Mouse (Mus musculus): ENCODE measurements around the gene Alg9.
"Not testable (repeated sequence)": the region's sequence is repeated elsewhere in the genome, so short reads cannot be mapped to it uniquely, and the experiment has no call there.

Alg9 gene

DNA sequence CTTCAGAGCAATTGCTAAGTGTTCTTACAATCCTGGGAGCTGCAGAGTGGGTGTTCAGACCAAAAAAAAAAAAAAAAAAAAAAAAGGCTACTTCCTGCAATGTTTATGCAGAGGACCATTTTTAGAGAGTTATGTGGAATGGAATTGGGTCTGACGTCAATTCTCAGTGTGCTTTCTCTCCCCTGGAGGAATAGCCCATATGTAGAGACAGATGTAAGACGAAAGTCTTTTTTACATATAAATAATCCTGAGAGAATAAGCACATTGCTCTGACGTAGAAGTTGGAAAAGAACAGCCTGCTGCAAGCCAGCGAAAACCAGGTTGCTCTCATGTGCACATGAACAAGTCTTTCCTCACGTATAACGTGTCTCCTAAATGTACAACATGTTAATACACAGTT is 44.9 kb downstream of the Alg9 start:
- no peak for DNase-seq

DNA sequence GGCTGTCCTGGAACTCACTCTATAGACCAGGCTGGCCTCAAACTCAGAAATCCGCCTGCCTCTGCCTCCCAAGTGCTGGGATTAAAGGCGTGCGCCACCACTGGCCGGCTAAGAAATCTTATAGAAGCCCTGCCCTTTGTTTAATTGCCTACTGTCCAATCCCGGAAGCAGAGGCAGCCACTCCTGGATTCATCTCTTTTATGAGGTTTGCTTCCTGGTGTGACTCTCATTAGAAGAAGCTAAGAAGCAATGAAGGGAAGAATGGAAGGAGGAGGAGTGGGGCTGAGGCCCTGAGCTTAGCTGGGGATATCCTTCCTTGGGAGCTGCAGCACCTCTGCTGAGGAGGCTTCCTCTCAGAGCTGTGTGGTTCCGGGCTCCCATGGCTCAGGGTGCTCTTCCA is 46.8 kb downstream of the Alg9 start:
- DNase-seq, result no peak

- no peak for DNase-seq
Observed at GRCm38 (mm10) chr9:50822216-50822615, 47.4 kb downstream of the Alg9 start.

DNA sequence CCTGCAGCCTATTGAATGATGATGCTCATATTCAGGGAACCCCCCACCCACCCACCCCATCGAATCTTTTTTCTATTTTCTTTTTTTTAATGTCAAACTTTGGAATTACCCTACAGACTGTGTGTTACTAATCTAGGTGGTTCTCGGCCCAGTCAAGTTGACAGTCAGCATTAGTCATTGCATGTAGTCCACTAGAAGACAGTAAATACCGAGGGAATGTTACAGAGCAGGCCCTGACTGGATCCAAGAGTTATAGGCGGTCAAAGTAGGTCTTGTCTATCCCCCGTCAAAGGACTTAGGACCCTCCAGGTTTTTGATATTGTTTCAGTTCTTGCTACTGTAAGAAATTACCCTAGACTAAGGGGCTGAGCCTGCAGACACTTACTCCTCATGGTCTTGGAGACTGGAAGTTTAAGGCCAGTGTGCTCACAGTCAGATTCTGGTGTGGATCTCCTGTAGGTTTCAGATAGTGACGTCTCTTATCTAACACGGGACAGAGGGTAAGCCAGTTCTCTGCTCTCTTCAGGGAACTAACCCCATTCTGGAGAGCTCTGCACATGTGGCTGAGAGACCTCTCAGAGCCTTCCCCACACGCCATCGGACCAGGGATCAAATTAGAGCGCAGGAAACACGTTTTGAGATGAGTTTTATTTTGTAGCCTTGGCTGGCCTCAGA is 49.1 kb downstream of the Alg9 start:
- DNase-seq, result no peak

- DNase-seq, result no peak
Observed at GRCm38 (mm10) chr9:50831514-50831913, 56.7 kb downstream of the Alg9 start.

- DNase-seq, result no peak
Observed at GRCm38 (mm10) chr9:50832162-50832561, 57.3 kb downstream of the Alg9 start.

- not testable (repeated sequence) for DNase-seq
Observed at GRCm38 (mm10) chr9:50832582-50832981, 57.8 kb downstream of the Alg9 start.

DNA sequence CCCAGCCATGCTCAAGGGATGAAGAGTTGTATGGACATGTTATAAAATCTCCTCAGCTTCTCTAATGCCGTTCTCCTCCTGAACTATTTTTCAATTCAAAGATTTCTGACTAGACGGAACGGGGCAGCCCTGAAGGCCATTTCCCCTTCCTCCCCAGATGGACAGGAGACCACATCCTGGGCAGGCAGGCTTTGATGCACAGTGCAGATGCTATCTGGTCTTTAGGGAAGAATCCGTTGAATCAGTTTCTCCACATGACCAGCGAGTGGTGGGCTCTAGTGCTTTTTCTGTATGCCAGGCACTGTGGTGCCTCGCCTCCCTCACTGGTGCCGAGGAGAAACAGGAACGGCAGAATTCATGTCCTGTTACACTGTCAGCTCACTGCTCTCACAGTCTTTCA is 59.0 kb downstream of the Alg9 start:
- DNase-seq, result no peak

DNA sequence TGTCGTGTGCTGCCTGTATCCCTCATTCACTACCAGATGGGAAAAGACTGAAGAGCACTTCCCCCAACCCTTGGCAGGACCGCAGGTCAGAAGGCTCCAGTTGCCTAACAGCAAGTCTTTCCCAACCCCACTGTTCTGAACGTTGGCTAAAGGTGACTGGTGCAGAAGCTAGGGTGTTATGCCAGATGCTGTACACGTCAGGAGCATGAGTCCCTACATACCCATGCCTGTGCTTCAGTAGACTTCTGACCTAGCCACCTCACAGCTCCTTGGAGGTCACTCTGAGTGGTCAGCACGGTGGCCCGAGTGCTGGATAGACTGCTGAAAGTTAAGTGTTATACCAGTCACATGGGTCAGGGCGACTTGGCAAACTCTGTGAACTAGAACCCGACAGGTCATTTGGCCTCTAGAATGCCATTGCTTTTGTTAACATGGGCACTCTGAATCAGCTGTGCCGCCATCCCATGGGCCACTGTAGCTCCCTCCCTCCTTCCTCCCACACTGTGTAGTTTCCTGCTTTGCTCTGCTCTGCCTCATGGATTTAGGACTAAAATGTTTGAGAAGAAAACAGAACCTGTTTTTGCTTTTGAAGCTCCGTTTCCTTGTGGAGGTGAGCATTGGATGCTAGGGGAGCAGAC is 60.4 kb downstream of the Alg9 start:
- no peak for DNase-seq

- no peak for DNase-seq
Observed at GRCm38 (mm10) chr9:50836097-50836496, 61.3 kb downstream of the Alg9 start.

DNA sequence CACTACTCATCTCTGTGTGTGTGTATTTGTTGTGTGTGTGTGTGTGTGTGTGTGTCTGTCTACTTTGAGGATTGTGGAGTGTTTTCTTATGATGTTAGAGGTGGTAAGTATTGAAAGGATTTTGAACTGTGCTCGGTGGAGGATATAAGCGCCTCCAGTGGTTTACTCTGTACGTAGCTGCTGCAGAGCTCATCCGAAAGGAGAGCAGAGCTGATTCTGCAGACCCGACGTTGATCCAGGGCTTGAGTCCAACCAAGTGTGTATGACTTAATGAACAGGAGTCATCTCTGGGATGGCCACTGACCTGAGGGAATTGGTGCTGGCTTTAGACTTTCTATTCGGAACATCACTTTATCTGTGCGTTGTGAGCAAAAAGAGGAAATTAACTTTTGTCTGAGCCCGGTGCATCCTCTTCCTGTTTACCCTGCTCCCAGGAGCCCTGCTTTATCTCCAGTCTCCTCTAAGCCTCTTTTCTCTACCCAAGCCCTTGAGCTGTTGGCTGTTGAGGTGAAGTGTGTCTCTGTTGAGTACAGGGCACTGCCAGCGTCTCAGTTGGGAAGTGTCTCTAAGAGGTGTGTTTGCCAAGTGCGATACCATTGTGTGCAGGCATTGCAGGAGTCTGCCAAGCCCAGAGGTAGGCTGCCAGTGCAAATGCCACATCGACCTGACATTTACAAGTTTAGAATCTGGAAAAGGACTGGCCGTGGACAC is 66.4 kb downstream of the Alg9 start:
- peak; percentile 71 for DNase-seq

DNA sequence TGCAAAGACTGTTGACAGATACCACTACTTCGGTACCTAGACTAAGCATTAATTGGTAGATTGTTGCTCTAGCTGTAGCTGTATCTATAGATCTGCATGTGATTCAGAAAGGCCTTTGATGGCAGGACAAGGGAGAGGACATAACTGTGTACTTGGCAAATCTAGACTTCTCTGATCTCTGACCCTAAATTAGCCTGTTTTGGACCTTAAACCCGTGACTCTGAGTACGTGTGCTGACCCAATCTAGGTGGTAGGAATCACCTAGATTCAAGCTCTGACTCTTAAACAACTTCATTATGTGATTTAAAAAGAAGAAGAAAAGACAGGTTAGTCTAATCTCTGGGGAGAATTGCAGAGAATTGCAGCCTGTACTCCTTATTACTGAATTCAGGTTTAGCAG is 70.3 kb downstream of the Alg9 start, which contains the start of gene Ppp2r1b:
Gene Ppp2r1b (plus strand): TSS at position 221 of the 400 bp plus-strand sequence.
- no peak for DNase-seq

DNA sequence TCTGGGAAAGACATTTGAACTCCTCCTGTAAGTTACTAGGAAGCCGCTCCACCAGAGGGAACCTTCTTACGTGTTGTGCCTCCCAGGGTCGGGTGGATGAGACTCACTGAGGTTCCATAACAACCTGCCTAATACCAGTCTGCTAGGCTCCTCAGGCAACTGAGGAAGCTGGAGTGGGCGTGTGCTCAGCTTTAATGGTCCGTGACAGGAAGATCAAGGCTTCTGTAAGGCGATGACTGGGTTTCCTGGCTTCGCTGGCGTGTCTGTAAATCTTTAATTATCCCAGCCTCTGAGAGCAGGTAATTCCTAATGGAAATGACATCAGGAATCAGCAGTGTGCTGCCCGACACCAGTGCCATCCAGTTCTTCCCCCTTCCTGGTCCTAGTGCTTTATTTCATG is 70.7 kb downstream of the Alg9 start:
- DNase-seq, result no peak

DNA sequence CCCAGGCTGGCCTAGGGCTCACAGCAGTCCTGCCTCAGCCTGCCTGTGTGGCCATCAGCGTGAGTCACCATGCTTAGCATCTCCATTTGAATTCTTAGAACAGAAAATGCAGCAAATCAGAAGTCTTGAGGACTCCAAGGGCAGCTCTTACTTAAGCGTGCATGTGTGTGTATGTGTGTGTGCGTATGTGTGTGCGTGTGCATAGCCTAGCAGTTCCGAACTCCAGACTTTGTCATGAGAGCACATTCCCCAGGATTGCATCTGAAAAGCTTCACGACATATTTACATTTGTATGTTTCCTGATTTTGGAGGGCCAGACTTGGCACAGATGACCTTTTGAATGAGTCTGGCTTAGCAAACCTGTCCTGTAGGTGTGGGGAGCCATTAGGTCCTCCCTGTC is 72.3 kb downstream of the Alg9 start:
- no peak for DNase-seq

- DNase-seq, result no peak
Observed at GRCm38 (mm10) chr9:50847606-50848368, 73.0 kb downstream of the Alg9 start.

GRCm38 (mm10) chr9:50848821-50849220 is 74.0 kb downstream of the Alg9 start:
- no peak for DNase-seq

DNA sequence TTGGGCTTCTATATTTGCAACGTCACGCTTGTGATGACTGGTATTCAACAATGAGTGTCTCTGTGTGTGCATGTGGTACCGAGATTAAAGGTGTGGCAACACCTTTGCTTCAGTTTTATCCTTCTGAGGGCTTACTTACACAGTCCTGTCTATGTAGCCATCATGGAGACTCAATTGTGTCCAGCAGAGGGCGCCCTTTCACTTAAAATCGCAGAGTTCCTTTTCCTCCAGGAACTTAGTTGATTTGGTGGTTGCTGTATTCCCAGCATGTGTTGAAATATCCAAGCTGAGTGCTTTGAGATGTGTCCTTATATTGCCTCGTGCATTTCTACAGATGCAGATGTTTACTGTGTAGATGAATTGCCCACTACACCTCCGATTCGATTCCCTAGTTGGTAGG is 74.4 kb downstream of the Alg9 start:
- DNase-seq, result peak; percentile 79

DNA sequence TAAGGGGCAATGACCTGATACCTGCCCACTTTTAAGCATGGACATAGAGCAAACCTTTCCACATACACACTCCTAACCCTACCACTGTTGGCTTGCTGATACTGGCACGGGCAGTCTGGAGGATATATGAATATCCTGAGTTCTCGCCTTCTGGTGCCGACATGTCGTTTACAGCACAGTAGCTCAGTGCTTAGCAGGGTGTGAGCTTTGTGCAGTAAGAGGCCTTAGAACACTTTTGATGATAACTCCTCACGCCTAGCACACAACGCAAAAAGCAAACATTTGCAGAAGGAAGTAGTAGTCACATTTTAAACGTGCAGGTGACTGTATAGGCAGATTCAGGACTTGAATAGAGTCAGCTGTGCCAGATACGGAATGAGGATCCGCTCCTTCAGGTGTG is 74.9 kb downstream of the Alg9 start:
- no peak for DNase-seq

DNA sequence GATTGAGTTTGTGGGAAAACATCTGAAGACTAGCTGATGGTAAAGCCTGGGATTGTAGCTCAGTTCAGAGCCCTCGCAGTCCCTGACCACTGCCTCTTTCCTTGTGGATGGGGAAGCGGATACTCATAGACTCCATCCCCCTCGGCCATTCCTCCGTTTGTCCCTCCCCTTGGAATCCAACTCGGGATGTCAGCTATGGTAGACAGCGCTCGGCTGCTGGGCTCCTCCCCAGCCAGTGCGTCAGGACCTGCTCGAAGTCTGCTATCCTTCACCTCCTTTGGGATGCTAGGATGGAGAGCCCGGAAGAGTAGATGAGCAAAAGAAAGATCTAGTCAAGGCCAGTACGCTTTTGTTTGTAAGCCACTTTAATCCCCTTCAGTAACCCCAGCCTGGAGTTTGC is 75.5 kb downstream of the Alg9 start:
- DNase-seq, result no peak

DNA sequence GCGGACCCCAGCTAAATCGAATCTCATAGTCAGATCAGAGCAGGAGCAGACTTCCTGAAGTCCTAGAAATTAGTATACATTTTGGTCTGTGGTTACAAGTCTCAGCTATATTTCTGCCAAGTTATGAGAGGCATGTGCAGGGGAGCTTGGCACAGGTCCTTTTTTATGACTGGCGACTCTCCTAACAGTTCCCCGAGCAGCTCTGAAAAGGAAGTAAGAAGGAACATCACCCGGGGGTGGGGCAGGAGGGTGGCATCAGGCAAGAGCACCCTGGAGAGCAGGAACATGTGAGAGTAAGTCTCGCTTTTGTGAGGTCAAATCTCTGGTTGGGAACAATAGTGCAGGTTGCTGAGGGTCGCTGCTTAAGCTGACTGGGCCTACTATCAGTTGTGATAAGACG is 75.9 kb downstream of the Alg9 start:
- no peak for DNase-seq

GRCm38 (mm10) chr9:50852634-50853349 is 78.0 kb downstream of the Alg9 start:
- DNase-seq, result peak; percentile 31

- no peak for DNase-seq
Observed at GRCm38 (mm10) chr9:50854376-50854775, 79.6 kb downstream of the Alg9 start.
